Mouse (Mus musculus): ENCODE results near the gene Slc28a1. TPM values are rescaled to one million over a fixed set of nuclear protein-coding genes. Genes with fewer than 3 reads are reported as not detected.

Gene Slc28a1
- 0.06 and 0.11 TPM in 2 replicates for polyA plus RNA-seq (2015; fragmentation: Nextera tagmentation; extraction: Ambion mirVana)

DNA sequence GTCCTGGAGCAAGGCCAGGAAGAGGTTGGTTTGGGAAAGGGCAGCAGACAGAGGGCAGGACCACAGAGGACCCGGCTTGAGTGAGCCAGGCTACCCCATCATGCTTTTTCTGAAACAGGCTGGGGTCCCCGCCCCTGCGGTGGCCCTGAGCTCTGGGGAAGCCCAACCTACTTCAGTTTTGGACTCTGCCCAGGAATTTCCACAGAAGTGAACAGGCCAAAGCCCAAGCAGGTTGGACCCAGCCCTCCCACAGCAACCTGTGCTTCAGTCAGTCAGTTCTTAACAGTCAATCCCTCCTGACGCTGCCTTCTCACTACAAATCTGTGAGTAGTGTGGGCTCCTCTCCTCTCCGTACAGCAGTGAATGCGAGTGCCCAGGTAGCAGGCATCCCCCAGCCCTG is at the start of gene Slc28a1:
Gene Slc28a1 (plus strand): TSS at position 245 of the 400 bp plus-strand sequence.

DNA sequence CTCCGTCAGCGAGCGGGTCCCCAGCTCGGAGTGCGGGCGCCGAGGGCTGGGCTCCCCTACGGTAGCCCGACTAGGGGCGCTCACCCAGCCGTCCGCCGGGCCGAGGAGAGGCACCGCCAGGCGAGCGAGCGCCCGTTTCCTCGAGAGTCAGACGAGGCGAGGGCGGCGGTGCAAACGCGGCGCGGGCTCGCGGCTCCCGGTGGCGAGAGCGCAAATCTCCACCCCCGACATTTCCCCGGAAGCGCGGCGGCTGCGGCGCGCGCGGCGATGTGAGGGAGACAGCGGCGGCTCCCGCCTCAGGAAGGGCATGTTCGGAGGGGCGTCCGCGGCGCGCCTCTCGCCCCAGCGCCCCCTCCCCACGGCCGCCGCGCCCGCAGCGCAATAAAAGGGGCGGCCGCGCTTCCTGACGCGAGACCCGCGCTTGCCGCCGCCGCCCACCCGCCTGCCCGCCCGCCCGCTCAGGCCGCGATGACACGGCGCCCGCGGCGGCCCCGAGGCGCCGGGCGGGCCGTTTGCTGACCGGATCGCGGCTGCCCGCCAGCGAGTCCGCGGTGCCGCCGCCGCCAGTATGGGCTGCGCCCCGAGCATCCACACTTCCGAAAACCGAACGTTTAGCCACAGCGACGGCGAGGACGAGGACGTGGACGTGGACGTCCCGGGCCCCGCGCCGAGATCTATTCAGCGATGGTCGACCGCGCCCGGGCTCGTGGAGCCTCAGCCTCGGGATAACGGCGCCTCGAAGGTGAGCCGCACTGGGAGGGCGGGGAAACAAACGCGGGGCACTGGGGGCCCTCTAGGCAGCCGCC is 99.0 kb downstream of the Slc28a1 start, which contains the start of gene Pde8a:
Gene Pde8a (plus strand): TSS at position 250 of the 806 bp plus-strand sequence.

Other genes with a start within 250 kb of the Slc28a1 start
- 8.5 and 12.2 TPM in 2 replicates for gene Wdr73, start 213.5 kb upstream of the Slc28a1 start, polyA plus RNA-seq (2015; fragmentation: Nextera tagmentation; extraction: Ambion mirVana)
- 5.6 and 6.8 TPM in 2 replicates for gene Nmb, start 209.7 kb upstream of the Slc28a1 start, polyA plus RNA-seq (2015; fragmentation: Nextera tagmentation; extraction: Ambion mirVana)
- 110 and 113 TPM in 2 replicates for gene Sec11a, start 167.0 kb upstream of the Slc28a1 start, polyA plus RNA-seq (2015; fragmentation: Nextera tagmentation; extraction: Ambion mirVana)
- 5.1 and 5.2 TPM in 2 replicates for gene Zfp592, start 121.1 kb upstream of the Slc28a1 start, polyA plus RNA-seq (2015; fragmentation: Nextera tagmentation; extraction: Ambion mirVana)
- 27.6 and 37.8 TPM in 2 replicates for gene Alpk3, start 57.2 kb upstream of the Slc28a1 start, polyA plus RNA-seq (2015; fragmentation: Nextera tagmentation; extraction: Ambion mirVana)
- gene Pde8a, start 98.8 kb downstream of the Slc28a1 start, polyA plus RNA-seq (2015; fragmentation: Nextera tagmentation; extraction: Ambion mirVana), result 4.0 and 4.8 TPM in 2 replicates
- 757 and 815 TPM in 2 replicates for gene Rps17, start 230.5 kb downstream of the Slc28a1 start, polyA plus RNA-seq (2015; fragmentation: Nextera tagmentation; extraction: Ambion mirVana)

Measured in skeletal muscle tissue, postnatal 0 days (tissue).